Mouse (Mus musculus) G1E-ER4 (cell line): ENCODE results near the gene Dock4. TPM values are rescaled to one million over a fixed set of nuclear protein-coding genes. Genes with fewer than 3 reads are reported as not detected.

Experiments
- GATA1 ChIP-seq: IDR thresholded peaks from one replicate; pipeline ENCODE4 v1.8.0; 2012; ENCODE audit warnings: low read length, inconsistent platforms
- polyA plus RNA-seq: library from polyadenylated mRNA; stranded (reverse); fragments of >175 nt; gene quantifications from 2 replicates; pipeline ENCODE4 v1.2.3, GENCODE M21; 2012

The Dock4 gene
- polyA plus RNA-seq, 1 experiment: 0.02 TPM

GRCm38 (mm10) chr12:40872716-40873115, 427.0 kb downstream of the Dock4 start:
- TF ChIP-seq GATA1: no peak

DNA sequence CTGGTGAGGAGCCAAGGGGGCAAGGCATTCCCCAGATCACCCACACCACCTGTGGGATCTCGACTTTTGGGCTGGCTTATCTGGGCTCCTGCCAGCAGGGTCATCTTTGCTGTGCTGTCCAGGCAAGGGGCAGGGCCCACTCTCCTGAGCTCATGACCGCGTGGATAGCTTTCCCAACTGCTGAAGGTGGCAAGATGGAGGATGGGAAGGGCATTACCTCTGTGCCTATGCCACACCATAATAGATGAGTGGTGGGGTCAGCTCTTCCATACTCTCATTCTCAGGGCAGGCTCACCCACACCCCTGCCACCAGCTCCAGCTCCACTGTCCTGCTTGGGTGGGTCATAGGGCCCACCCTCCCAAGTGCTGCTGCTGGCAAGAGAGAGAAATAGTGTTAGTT, 439.2 kb downstream of the Dock4 start:
- no peak for TF ChIP-seq GATA1

GRCm38 (mm10) chr12:40885377-40885776, 439.6 kb downstream of the Dock4 start:
- no peak for TF ChIP-seq GATA1

- no peak for TF ChIP-seq GATA1
Observed at GRCm38 (mm10) chr12:40887496-40887895, 441.7 kb downstream of the Dock4 start.

DNA sequence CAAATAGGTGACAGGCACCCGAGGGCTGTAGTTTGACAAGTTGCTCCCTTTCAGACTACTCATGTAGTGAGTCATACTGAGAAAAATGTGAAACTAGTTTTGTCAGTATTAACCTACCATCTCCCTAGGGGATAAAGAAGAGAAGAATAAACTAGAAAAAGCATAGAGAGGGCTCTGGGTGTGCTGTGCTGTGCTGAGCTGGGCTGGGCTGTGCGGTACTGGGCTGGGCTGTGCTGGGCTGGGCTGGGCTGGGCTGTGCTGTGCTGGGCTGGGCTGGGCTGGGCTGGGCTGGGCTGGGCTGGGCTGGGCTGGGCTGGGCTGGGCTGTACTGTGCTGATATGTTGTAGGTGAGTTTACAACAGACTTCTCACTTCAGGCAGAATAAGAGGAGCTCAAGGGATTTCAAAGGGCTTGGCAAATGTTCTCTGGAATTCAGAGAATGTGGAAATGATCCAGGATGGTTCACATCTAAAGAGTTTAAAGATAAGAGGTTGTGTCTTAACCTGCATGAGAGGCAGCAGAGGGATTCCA, 442.6 kb downstream of the Dock4 start:
- TF ChIP-seq GATA1: no peak

DNA sequence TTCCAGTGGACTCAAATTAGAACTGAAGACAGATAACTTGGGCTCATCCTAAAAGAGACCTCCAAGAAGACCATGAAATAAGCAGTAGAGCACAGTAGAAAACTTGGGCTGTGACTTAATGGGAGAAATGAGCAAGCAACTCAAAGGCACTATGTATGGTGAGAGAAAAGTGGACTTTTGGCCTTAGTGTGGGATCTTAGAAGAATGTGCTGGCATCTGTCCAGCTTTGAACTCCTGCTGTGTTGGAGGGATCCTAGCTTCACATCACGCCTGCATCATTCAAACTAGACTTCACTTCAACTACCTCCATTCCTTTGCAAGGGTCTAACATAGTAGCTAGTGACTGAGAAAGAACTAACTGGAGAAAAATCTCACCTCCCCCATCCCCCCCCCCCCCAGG, 443.1 kb downstream of the Dock4 start:
- no peak for TF ChIP-seq GATA1

DNA sequence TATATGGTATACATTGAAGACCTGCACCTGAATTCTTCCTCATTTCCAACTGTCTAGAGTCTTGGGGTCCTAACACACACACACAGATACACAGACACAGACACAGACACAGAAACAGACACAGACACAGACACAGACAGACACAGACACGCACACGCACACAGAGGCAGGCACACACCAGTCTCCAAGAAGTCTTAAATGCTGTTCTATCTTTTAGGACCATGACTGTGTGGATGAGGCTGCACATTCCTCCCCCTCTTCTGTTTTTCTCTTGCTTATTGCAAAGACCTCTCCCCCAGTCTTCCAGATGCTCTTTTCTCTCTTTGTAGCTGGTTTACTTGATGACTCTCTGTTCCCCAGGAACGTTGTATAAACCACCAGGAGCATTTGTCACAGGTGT, 443.8 kb downstream of the Dock4 start:
- TF ChIP-seq GATA1: no peak

GRCm38 (mm10) chr12:40891168-40891567, 445.4 kb downstream of the Dock4 start:
- TF ChIP-seq GATA1: no peak

- TF ChIP-seq GATA1: no peak
Observed at GRCm38 (mm10) chr12:40893741-40894140, 448.0 kb downstream of the Dock4 start.

DNA sequence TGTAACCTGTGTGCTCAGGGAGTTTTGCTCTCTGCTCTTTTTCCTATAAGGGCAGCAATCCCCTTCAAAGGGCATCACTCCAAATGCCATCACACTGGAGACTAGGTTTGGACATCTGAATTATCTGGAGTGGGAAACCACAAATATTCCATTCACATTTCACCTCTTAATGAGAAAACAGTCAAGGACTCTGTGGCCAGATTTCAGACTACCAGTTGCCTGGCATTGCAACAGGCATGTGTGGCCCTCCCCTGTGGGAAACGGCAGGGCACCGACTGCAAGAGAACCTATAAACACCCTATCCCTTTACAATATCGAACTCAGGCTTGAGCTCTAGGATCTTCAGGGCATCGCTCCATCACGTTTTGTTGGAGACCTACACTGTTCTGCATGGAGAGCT, 448.9 kb downstream of the Dock4 start:
- TF ChIP-seq GATA1: no peak

Other genes with a start within 250 kb of the Dock4 start
- gene Lsmem1, start 246.5 kb upstream of the Dock4 start, polyA plus RNA-seq: not detected in 2 replicates
- 61.4 and 81.3 TPM in 2 replicates for gene Ifrd1, start 197.4 kb upstream of the Dock4 start, polyA plus RNA-seq
- gene Zfp277, start 50 bp upstream of the Dock4 start, polyA plus RNA-seq: 2.9 and 5.6 TPM in 2 replicates